Mouse (Mus musculus): ENCODE measurements around the gene Dnajc10. TPM values are rescaled to one million over a fixed set of nuclear protein-coding genes. Genes with fewer than 3 reads are reported as not detected.

Gene Dnajc10
- polyA plus RNA-seq (2012; rRNA removed), result 8.6 and 9.7 TPM in 2 replicates

DNA sequence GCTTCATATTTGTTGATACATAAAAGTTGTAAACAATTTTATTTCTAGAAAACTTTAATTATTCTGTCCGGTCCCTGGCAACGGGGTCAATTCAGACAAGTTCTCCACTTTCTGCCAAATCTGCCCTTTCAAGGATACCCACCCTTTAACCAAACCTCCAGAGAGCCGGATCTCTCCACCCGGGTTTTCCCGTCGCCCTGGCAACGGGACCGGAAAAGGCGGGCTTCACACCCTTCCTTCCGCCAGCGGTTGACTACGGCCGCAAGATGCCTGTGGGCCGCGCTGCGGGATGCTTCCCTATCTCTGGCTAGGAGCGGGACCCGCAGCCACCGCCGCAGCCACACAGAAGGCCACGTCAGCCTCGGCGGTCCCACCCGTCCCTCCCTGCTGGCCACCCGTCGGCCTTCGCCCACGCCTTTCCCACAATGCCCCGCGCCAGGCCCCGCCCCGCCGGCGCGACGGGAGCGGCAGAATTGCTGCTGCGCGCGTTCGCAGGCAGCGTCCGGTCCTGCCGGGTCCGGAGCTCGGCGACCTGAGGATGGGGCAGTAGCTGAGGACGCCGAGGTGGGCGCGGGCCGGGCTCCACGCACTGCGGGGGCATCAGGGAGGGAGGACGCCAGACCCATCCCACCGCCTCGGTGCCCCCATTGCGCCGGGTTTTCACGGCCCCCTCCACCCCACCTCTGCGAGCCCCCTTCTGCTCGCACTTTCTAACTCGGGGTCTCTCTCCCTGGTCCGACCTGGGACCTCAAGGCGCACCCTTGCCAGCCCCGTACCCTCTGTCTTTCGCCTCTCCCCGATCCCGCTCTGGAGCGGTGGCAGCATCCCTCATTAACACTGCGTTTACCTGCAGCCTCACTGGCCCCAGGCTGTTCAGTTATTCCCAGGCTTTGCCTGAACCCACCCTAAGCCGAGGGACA is at the start of gene Dnajc10:
Gene Dnajc10, plus strand, starts transcription at position 225 of the 920 bp plus-strand sequence.

GRCm38 (mm10) chr2:80292172-80292571 is 23.1 kb upstream of the Dnajc10 start, which contains the start of gene Prdx6b:
Gene Prdx6b (plus strand): TSS chr2:80292472.

Other genes starting within 250 kb of the Dnajc10 start
- gene Pde1a, start 186.0 kb upstream of the Dnajc10 start, polyA plus RNA-seq (2012; rRNA removed), result 1.1 and 1.4 TPM in 2 replicates
- not detected in 2 replicates for gene Prdx6b, start 23.0 kb upstream of the Dnajc10 start, polyA plus RNA-seq (2012; rRNA removed)
- gene Frzb, start 132.2 kb downstream of the Dnajc10 start, polyA plus RNA-seq (2012; rRNA removed), result 0.38 and 0.40 TPM in 2 replicates

All from liver, embryonic 14 days (tissue).